Mouse (Mus musculus) limb, embryonic 11.5 days (tissue): ENCODE measurements around the gene Nkiras2. TPM values are rescaled to one million over a fixed set of nuclear protein-coding genes. Genes with fewer than 3 reads are reported as not detected.

ENCODE experiments used
- ATAC-seq: fragments of 200-750 bp; cut with Nextera tagmentation; 2 replicates; pipeline ENCODE4 v1.8.0; 2017; ENCODE audit warnings: low read depth; ENCODE audit not compliant: insufficient number of reproducible peaks, low FRiP score, low TSS enrichment
- DNase-seq: peaks from one replicate; pipeline ENCODE4 v3.0.0-alpha.2; 2015; ENCODE audit warnings: low spot score
- H3K27ac ChIP-seq: fragments of 300-500 bp; sonication (generic); replicated peaks from 2 replicates; pipeline ENCODE4 v1.5.1; 2014; ENCODE audit warnings: low read depth, mild to moderate bottlenecking, low read length
- H3K27me3 ChIP-seq: fragments of 300-500 bp; sonication (generic); 2 replicates; pipeline ENCODE4 v1.6.1; 2014; ENCODE audit warnings: mild to moderate bottlenecking, low read length, mixed read lengths; ENCODE audit not compliant: control insufficient read depth, insufficient read depth
- H3K36me3 ChIP-seq: fragments of 300-500 bp; sonication (generic); 2 replicates; pipeline ENCODE4 v1.6.1; 2014; ENCODE audit warnings: mild to moderate bottlenecking, low read length, moderate library complexity, mixed read lengths; ENCODE audit not compliant: control insufficient read depth, insufficient read depth
- H3K4me1 ChIP-seq: fragments of 300-500 bp; sonication (generic); 2 replicates; pipeline ENCODE4 v1.6.1; 2014; ENCODE audit warnings: low read length, mixed read lengths; ENCODE audit not compliant: control insufficient read depth, insufficient read depth
- H3K4me2 ChIP-seq: fragments of 300-500 bp; sonication (generic); 2 replicates; pipeline ENCODE4 v1.6.1; 2014; ENCODE audit warnings: low read depth, mild to moderate bottlenecking, moderate library complexity; ENCODE audit not compliant: severe bottlenecking
- H3K4me3 ChIP-seq: fragments of 300-500 bp; sonication (generic); 2 replicates; pipeline ENCODE4 v1.5.1; 2014; ENCODE audit warnings: low read depth, low read length
- H3K9ac ChIP-seq: fragments of 300-500 bp; sonication (generic); 2 replicates; pipeline ENCODE4 v1.6.1; 2014; ENCODE audit warnings: mild to moderate bottlenecking, low read length
- H3K9me3 ChIP-seq: fragments of 300-500 bp; sonication (generic); 2 replicates; pipeline ENCODE4 v1.6.1; 2016; ENCODE audit warnings: low read length; ENCODE audit not compliant: control insufficient read depth
- whole genome bisulfite sequencing: fragments of 180-500 bp; shearing (Covaris S2); extraction: QIAGEN DNeasy Blood & Tissue Kit; methylation state at CpG from one replicate; pipeline ENCODE4 v1.1.7; 2014; 5-methylcytosine and 5-hydroxymethylcytosine counted together
- polyA plus RNA-seq: library from polyadenylated mRNA; unstranded; fragments of >200 nt; fragmentation: Nextera tagmentation; extraction: Ambion mirVana; gene quantifications from 2 replicates; pipeline ENCODE4 v1.2.1, GENCODE M21; 2014

The Nkiras2 gene
- polyA plus RNA-seq = 80.9 and 90.2 TPM in 2 replicates

DNA sequence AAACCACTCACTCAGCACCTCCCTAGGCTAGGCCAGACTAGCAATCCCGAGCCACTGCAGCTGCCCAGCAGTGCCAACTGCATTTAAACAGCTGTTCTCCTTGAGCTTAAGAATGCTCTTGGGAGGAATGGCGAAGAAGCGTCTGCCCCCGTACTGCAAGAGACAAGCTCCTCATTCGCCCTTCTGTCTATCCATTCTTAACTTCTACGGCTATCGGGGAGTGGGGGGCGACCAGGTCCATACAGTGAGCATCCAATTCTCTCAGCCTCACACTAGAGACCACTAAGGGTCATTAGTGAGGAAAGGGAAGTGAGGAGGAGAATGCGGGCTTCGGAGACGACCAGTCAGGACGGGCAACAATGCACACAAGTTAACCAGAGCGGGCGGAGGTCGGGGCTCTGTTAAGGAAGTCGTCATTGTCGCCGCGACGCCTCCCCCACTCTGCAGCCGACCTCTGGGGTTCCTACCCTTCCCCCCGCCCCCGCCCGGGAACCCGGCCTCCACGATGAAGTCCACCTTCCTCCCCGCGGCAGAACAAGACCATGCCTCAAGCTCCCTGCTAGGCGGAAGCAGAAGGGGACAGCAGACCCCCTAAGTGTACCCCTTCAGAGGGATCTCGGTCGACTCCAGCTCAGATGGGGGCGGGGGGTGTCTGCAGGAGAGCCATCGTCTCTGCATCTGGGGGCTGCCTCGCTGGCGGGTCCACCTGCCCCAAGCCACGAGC lies at the start of gene Nkiras2:
Gene Nkiras2 (plus strand): TSS at position 484 of the 724 bp plus-strand sequence.
- Histone ChIP-seq H3K9me3 (no peaks in the 10 kb centered on the region), H3K36me3 (no peaks in the 10 kb centered on the region), H3K27me3 (no peaks in the 10 kb centered on the region), H3K4me2 (peak within 1 kb of the TSS; percentile 87), H3K9ac (peak within 1 kb of the TSS; percentile 76), H3K27ac (peak within 1 kb of the TSS; percentile 73), H3K4me1 (peaks cover 16% of the 10 kb centered on the region), H3K4me3 (peak within 1 kb of the TSS; percentile 67)
- 0% methylated on average over 33 of the region's 36 CpGs for whole genome bisulfite sequencing
- DNase-seq (peak; percentile 79), ATAC-seq (peak; percentile 36)

DNA sequence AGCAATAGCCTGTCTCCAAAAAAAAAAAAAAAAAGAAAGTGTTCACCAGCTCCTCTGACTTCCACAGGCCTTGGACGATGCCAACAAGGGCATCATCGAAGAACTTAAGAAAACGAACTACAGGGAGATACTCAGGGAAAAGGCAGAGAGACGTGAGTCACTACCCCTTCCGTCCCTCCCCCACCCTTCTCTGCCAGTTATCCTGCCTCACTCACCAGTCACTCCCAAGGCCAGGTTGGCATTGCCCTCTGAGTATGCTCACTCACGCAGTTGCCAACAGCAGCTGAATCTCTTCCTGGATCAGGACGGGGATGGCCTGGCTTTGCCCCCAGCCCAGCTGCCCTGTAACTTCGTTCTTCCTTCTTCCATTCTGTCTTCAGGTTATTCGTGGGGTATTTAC lies 49.3 kb upstream of the Nkiras2 start:
- H3K4me2 ChIP-seq = no peak overlapping the region
- ATAC-seq = no peak
- peaks cover 3% of the 10 kb centered on the region; the same call in 1 of the 2 replicates for H3K27me3 ChIP-seq
- DNase-seq = no peak
- no peaks in the 10 kb centered on the region for H3K36me3 ChIP-seq
- H3K4me3 ChIP-seq = no peak overlapping the region
- 60% methylated on average over 9 of the region's 9 CpGs for WGBS
- H3K4me1 ChIP-seq = peaks cover 4% of the 10 kb centered on the region; the same call in 1 of the 2 replicates
- H3K9me3 ChIP-seq = no peaks in the 10 kb centered on the region
- H3K9ac ChIP-seq = no peak overlapping the region
- no peak overlapping the region for H3K27ac ChIP-seq

DNA sequence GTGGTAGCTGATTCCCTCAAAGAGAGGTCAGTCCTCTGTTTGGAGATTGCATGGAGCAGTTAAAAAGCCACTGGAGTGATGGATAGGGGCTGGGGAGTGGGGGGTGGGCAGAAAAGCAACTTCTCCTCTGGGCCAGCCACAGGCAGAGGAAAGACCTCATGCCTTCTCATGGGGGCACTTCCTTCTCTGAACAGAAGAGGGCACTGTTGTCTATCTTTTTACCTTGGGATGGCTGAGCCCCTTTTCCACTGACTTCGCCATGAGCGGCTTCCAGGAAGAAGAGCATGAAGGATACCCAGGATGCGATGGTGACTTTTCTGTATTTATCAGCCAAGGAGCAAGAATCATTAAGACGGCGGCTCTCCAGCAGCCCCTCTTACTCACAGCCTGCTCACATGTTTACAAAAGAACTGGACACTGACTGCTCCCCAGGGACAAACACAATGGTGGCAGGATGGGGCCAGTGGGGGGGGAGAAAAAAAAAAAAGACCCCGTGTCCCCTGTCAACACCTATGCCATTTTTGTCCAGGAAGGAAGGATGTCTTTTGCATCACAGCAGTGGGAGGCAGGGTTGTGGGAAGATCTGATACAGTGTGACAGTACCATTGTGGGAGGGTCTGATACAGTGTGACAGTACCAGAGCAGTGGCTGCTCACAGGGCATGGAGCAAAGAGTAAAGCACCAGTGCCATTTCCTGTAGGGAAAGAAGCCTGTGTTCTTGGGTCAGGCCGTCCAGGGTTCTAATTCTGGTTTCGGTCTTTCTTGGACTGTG lies 48.4 kb upstream of the Nkiras2 start:
- H3K4me3 ChIP-seq = peak overlapping the region; percentile 1; the same call in 1 of the 2 replicates

DNA sequence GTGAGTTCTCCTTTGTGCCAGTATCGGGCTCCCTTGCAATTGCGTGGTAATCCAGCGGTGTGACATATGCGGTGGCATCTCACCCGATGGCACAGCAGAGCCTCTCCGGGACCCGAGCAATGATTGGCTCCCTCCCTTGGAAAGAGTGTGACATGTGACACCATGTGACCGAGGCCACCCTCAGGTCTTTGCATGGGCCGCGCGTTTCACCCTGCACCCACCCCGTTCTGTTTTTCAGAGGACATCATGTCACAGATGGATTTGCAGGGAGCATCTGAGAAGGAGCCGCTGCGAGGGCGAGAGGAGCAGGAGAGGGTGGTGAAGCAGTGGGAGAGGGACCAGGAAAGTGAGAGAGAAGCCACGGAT lies 47.9 kb upstream of the Nkiras2 start:
- Histone ChIP-seq H3K27ac (no peak overlapping the region), H3K9ac (no peak overlapping the region), H3K36me3 (no peaks in the 10 kb centered on the region), H3K4me2 (peak overlapping the region; percentile 25; the same call in 1 of the 2 replicates), H3K4me3 (peak overlapping the region; percentile 1; the same call in 1 of the 2 replicates), H3K9me3 (no peaks in the 10 kb centered on the region), H3K27me3 (peaks cover 3% of the 10 kb centered on the region; the same call in 1 of the 2 replicates), H3K4me1 (peaks cover 4% of the 10 kb centered on the region; the same call in 1 of the 2 replicates)
- ATAC-seq (no peak), DNase-seq (peak; percentile 28)
- 9% methylated on average over 16 of the region's 16 CpGs for WGBS

More for the DNA sequence above, 48.4 kb upstream of the Nkiras2 start:
- 11% methylated on average over 8 of the region's 8 CpGs for WGBS
- Histone ChIP-seq H3K27me3 (peaks cover 3% of the 10 kb centered on the region; the same call in 1 of the 2 replicates), H3K9ac (no peak overlapping the region), H3K4me2 (peak overlapping the region; percentile 25; the same call in 1 of the 2 replicates), H3K36me3 (no peaks in the 10 kb centered on the region), H3K27ac (no peak overlapping the region), H3K9me3 (no peaks in the 10 kb centered on the region), H3K4me1 (peaks cover 4% of the 10 kb centered on the region; the same call in 1 of the 2 replicates)
- ATAC-seq (0 out of 2 replicates have a peak, but pooled peaks have one; percentile 50), DNase-seq (peak; percentile 83)

DNA sequence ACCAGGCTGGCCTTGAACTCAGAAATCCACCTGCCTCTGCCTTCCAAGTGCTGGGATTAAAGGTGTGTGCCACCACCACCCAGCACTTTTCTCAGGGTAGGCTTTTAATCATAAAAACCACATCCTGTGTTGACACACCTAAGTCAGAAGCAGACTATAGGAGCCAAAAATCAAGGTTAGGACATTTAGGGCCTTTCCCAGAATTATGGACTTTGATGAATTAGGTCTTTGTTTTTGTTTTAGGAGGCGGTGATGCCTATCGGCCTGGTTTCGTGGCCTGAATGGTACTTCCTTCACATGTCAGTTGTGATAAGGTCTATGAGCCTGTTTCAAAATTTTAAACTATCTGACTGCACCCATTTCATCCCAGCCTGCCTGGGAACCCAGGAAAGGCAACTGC lies 44.9 kb upstream of the Nkiras2 start:
- ATAC-seq (no peak), DNase-seq (no peak)
- H3K4me3 ChIP-seq = peak overlapping the region; percentile 66
- no peak overlapping the region for H3K27ac ChIP-seq
- no peak overlapping the region; the same call in 1 of the 2 replicates for H3K9ac ChIP-seq
- peaks cover 4% of the 10 kb centered on the region; the same call in 1 of the 2 replicates for H3K4me1 ChIP-seq
- peaks cover 3% of the 10 kb centered on the region; the same call in 1 of the 2 replicates for H3K27me3 ChIP-seq
- no peaks in the 10 kb centered on the region for H3K9me3 ChIP-seq
- H3K36me3 ChIP-seq = no peaks in the 10 kb centered on the region; the same call in 1 of the 2 replicates
- peak overlapping the region; percentile 76; the same call in 1 of the 2 replicates for H3K4me2 ChIP-seq
- 96% methylated on average over 3 of the region's 3 CpGs for WGBS

DNA sequence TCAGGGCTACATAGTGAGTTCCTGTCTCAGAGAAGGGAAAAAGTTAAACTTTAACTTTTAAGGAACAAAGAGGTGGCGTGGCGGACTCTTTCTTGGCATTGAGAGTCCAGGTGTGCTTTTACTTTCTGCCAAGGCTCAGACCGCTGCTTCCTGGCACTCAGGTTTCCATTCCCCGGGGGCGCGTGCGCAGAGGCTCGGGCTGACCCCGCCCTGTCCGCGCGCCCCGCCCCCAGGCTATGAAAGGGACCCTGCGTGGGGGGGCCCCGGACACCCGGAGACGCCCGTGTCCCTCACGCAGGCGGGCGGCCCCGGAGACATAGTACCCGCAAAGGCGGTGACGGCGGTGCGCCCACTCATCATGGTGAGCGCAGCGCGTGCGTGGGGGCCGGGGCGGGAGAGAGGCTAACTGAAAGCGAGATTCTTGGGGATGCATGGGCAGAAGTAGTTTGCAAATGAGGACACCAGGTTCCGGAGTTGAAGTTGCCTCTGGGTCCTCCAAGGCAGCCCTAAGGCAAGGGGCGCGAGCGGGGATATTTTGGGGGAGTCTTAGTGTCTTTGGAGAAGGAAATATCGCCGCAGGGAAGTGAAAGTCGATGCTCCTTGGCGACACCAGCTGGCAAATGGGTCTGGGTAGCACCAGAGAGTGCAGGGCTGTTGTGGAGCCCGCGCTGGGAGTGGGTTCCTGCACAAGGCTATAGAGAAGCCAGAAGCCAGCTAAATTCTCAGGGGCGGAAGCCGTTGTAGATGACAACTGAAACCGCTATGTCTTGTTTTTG lies 44.1 kb upstream of the Nkiras2 start, which contains the start of gene Cnp:
Gene Cnp (plus strand): TSS at position 197 of the 776 bp plus-strand sequence.
- Histone ChIP-seq H3K4me3 (peak within 1 kb of the TSS; percentile 66), H3K27ac (peak within 1 kb of the TSS; percentile 39; the same call in 1 of the 2 replicates), H3K27me3 (peaks cover 3% of the 10 kb centered on the region; the same call in 1 of the 2 replicates), H3K9ac (peak within 1 kb of the TSS; percentile 65), H3K36me3 (no peaks in the 10 kb centered on the region; the same call in 1 of the 2 replicates), H3K9me3 (no peaks in the 10 kb centered on the region), H3K4me2 (peak within 1 kb of the TSS; percentile 76), H3K4me1 (peaks cover 4% of the 10 kb centered on the region; the same call in 1 of the 2 replicates)
- 3% methylated on average over 47 of the region's 47 CpGs for WGBS
- DNase-seq = peak; percentile 82
- peak; percentile 77 for ATAC-seq

DNA sequence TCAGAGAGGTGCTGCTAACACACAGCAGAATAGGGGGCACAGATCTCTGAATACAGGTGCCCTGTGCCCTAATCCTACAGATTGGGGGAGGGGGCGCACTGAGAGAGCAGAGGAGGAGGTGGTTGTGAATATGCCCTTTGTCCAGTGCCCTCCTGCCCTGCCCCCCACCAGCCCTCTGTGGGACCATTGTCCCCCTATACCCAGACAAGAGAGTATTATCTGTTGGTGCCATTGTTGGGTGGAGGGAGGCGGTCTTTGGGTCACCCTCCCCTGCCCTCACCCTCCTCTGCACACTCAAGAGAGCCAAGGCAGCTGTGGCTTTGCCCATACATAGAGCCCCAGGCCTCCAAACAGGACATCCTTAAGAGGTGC lies 43.6 kb upstream of the Nkiras2 start:
- WGBS = 78% methylated on average over 2 of the region's 2 CpGs
- peaks cover 4% of the 10 kb centered on the region; the same call in 1 of the 2 replicates for H3K4me1 ChIP-seq
- H3K9ac ChIP-seq = peak overlapping the region; percentile 65; the same call in 1 of the 2 replicates
- peak overlapping the region; percentile 66 for H3K4me3 ChIP-seq
- no peak for DNase-seq
- ATAC-seq = no peak
- H3K4me2 ChIP-seq = peak overlapping the region; percentile 76
- H3K36me3 ChIP-seq = peaks cover 2% of the 10 kb centered on the region
- peaks cover 3% of the 10 kb centered on the region; the same call in 1 of the 2 replicates for H3K27me3 ChIP-seq
- no peak overlapping the region for H3K27ac ChIP-seq
- no peaks in the 10 kb centered on the region for H3K9me3 ChIP-seq
